Mouse (Mus musculus): Measurements from ENCODE around the gene Tada2b. TPM values are rescaled to one million over a fixed set of nuclear protein-coding genes. Genes with fewer than 3 reads are reported as not detected.

The Tada2b gene
- polyA plus RNA-seq, 1 experiment from 2014 or later, result 1.2 TPM

DNA sequence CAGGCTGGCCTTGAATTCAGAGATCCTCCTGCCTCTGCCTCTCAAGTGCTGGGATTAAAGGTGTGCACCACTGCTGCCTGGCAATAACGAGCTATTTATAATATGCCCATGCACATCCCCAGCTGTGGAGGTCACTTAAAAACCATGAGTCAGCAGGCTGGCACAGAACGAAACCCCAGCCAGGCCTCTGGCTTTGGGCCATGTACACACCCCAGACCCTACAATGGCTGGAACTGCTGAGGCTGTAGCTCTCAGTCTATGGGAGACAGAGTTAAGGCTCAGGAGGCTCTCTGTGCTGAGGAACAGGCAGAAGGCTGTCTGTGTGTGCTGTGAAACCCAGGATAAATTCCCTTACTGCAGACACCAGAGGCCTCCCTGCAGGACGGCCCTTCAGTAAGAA, 43.3 kb downstream of the Tada2b start:
- Histone ChIP-seq H3K9me3 (replicated peaks) (no peaks in the 10 kb centered on the region), H3K4me2 (no peak overlapping the region), H3K9ac (no peak overlapping the region), H3K27me3 (peaks cover 16% of the 10 kb centered on the region), H3K4me3 (replicated peaks) (no peak overlapping the region), H3K27ac (no peak overlapping the region), H3K4me1 (replicated peaks) (no peaks in the 10 kb centered on the region), H3K36me3 (no peaks in the 10 kb centered on the region)
- no peak for ATAC-seq (ENCODE audit: low read depth)
- DNase-seq, result no peak
- 57% methylated on average over 3 of the region's 3 CpGs for WGBS (ENCODE audit: insufficient replicate concordance)

DNA sequence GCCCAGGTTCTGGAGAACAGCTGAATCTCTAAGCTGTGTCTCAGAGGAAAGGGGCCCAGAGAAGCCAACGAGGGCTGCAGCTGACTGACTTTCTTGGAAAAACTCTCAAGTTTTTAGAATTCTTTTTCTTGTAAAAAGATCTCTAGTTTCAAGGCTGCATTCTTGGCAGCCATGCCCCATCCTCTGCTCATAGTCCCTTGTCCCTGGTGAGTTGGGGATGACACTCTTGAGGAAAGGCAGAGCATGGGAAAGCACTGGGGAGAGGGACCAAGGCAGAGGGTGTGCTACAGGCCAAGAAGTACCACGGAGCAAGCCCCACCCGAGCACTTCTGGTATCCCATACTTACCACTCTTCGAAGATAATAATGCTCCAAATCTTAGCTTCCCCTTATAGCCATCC, 47.2 kb downstream of the Tada2b start:
- DNase-seq (no peak), ATAC-seq (ENCODE audit: low read depth) (no peak)
- Histone ChIP-seq H3K4me3 (replicated peaks) (no peak overlapping the region), H3K36me3 (no peaks in the 10 kb centered on the region), H3K4me1 (replicated peaks) (no peaks in the 10 kb centered on the region), H3K9me3 (replicated peaks) (no peaks in the 10 kb centered on the region), H3K27me3 (no peaks in the 10 kb centered on the region), H3K9ac (no peak overlapping the region), H3K4me2 (no peak overlapping the region), H3K27ac (no peak overlapping the region)
- WGBS (ENCODE audit: insufficient replicate concordance), result 44% methylated on average over 4 of the region's 4 CpGs

DNA sequence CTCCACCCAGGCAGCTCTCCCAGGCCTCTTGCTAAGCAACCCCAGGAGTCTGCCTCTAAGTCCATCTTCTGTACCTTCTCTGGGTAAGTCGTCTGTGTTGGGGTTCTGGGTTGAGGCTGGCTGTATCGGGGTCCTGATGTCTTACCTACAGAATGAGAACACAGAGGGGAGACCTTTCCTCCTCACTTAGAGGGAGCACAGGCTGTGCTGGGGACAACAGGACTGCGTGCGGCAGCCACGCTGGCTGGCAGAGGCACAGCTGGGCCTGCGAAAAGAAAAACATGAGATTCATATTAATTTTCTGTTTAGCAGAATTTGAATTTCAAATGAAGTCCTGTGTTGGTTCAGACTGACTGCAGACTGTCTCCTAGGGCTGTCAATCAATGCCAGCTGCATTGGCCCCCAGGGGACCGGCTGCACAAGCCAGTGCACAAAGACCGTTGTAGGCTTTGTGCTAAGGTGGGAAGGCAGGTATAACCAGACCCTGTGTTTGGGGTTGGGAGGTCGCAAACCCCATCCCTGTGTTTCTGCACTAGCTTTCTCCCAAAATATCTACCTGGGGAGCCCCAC, 49.6 kb downstream of the Tada2b start:
- 60% methylated on average over 9 of the region's 9 CpGs for WGBS (ENCODE audit: insufficient replicate concordance)
- no peak for ATAC-seq (ENCODE audit: low read depth)
- no peaks in the 10 kb centered on the region for H3K27me3 ChIP-seq

DNA sequence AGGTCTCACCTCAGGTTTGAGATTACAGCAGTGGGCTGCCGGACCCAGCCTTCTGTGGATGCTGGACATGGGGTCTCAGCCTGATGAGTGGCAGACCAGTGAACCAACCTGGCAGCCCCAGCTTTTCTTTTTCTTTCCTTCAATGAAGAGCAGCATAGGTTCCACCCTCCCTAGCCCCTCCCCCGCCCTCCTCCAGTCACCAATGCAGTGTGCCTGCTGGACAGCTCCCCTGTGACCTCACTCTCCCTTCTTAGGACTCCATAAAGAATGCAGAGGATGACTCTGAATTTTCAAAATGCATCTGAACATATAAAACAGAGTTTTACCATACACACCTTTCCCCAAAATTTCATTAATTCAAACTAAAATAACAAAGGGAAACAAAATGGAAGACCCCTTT, 52.4 kb downstream of the Tada2b start:
- ATAC-seq (ENCODE audit: low read depth), result no peak
- DNase-seq, result no peak
- no peak overlapping the region for H3K27ac ChIP-seq

More for the DNA sequence above, 49.6 kb downstream of the Tada2b start:
- H3K27ac ChIP-seq, result no peak overlapping the region
- no peaks in the 10 kb centered on the region for H3K4me1 ChIP-seq (replicated peaks)
- H3K9me3 ChIP-seq (replicated peaks), result no peaks in the 10 kb centered on the region
- no peak overlapping the region for H3K9ac ChIP-seq
- H3K4me3 ChIP-seq (replicated peaks), result no peak overlapping the region
- no peak overlapping the region for H3K4me2 ChIP-seq
- no peak for DNase-seq
- H3K36me3 ChIP-seq, result no peaks in the 10 kb centered on the region

DNA sequence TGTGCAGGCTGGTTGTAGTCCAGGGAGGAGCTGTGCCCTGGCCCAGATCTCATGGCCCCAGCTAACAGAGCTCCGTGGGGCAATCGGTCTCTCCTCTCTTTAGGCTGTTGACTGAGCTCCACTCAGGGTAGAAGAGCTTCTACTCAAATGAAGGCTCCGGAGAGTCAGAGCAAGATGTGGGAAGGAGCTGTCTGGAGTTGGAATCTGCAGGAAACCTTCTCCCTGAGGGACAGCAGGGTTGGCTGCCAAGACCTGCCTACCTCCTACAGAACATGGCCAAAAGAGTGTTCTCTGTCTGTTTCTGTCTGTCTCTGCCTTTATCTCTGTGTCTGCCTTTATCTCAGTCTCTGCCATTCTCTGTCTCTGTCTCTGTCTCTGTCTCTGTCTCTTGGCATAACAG, 54.5 kb downstream of the Tada2b start:
- DNase-seq (no peak), ATAC-seq (ENCODE audit: low read depth) (no peak)
- Histone ChIP-seq H3K4me3 (replicated peaks) (no peak overlapping the region), H3K9me3 (replicated peaks) (no peaks in the 10 kb centered on the region), H3K9ac (no peak overlapping the region), H3K36me3 (no peaks in the 10 kb centered on the region), H3K4me1 (replicated peaks) (no peaks in the 10 kb centered on the region), H3K27me3 (no peaks in the 10 kb centered on the region), H3K4me2 (no peak overlapping the region), H3K27ac (no peak overlapping the region)
- WGBS (ENCODE audit: insufficient replicate concordance), result 70% methylated on average over 3 of the region's 3 CpGs

More for the DNA sequence above, 52.4 kb downstream of the Tada2b start:
- Histone ChIP-seq H3K9me3 (replicated peaks) (no peaks in the 10 kb centered on the region), H3K36me3 (no peaks in the 10 kb centered on the region), H3K27me3 (no peaks in the 10 kb centered on the region), H3K4me3 (replicated peaks) (no peak overlapping the region), H3K9ac (no peak overlapping the region), H3K4me2 (no peak overlapping the region), H3K4me1 (replicated peaks) (no peaks in the 10 kb centered on the region)
- 37% methylated on average over 2 of the region's 2 CpGs for WGBS (ENCODE audit: insufficient replicate concordance)

DNA sequence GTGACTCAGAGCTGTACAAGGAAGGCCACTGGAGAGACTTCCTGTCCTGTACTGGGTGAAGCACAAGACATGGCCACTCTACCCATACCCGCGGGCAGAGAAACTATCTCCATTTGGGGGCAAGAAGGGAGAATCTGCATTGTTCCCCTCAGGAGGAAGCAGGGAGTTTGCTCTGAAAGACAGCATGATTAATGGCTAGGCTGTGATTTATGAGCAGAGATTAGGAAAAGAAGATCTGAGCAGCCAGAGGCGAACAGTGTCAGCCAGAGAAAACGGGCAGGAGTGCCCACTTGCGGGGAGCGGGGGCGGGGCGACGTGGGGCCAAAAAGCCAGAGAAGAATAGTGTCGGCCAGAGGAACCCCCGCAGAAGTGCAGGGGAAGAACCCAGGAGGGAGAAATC, 56.3 kb downstream of the Tada2b start:
- H3K9me3 ChIP-seq (replicated peaks), result no peaks in the 10 kb centered on the region
- no peak overlapping the region for H3K9ac ChIP-seq
- H3K36me3 ChIP-seq, result no peaks in the 10 kb centered on the region
- no peak overlapping the region for H3K4me3 ChIP-seq (replicated peaks)
- 49% methylated on average over 11 of the region's 11 CpGs for WGBS (ENCODE audit: insufficient replicate concordance)
- no peak overlapping the region for H3K4me2 ChIP-seq
- DNase-seq (no peak), ATAC-seq (ENCODE audit: low read depth) (no peak)
- H3K27me3 ChIP-seq, result no peaks in the 10 kb centered on the region
- H3K4me1 ChIP-seq (replicated peaks), result no peaks in the 10 kb centered on the region
- H3K27ac ChIP-seq, result no peak overlapping the region

DNA sequence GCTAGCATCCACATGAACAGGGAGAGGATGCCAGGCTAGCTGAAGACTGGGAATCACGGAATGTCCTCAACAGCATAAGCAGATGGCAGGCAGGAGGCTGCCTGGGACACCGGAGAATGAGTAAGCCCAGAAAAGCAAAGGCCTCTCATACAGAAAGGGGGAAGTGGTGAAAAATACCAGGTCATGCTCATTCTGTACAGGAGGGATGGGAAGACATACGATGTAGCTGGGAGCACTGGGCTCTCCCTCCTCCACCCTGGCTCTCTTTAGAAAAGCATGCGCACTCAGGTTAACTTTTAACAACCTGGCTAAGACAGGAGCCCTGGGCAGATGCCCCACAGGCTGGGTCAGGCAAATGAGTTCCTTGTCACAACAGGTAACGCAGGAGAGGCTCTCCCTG, 57.7 kb downstream of the Tada2b start:
- 51% methylated on average over 5 of the region's 5 CpGs for WGBS (ENCODE audit: insufficient replicate concordance)
- no peaks in the 10 kb centered on the region for H3K27me3 ChIP-seq
- H3K4me2 ChIP-seq, result no peak overlapping the region
- H3K9me3 ChIP-seq (replicated peaks), result no peaks in the 10 kb centered on the region
- H3K4me1 ChIP-seq (replicated peaks), result no peaks in the 10 kb centered on the region
- no peak overlapping the region for H3K9ac ChIP-seq
- H3K36me3 ChIP-seq, result no peaks in the 10 kb centered on the region
- ATAC-seq (ENCODE audit: low read depth), result no peak
- H3K4me3 ChIP-seq (replicated peaks), result no peak overlapping the region
- DNase-seq, result no peak
- H3K27ac ChIP-seq, result no peak overlapping the region

DNA sequence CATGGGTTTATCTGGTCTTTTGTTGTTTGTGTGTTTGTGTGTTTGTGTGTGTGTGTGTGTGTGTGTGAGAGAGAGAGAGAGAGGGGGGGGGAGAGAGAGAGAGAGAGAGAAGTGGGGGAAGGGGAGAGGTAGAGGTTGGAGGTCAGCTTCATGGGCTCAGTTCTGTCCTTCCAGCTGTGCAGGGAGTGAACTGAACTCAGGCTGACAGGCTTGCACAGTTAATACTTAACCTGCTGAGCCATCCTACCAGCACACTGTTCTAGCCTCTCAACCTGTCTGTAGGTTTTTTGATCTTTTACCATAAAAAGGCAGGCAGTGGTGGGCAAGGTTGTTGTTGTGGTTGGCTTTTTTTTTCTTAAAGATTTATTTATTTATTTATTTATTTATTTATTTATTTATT, 59.4 kb downstream of the Tada2b start:
- no peak overlapping the region for H3K4me3 ChIP-seq (replicated peaks)
- H3K4me1 ChIP-seq (replicated peaks), result no peaks in the 10 kb centered on the region
- H3K27ac ChIP-seq, result no peak overlapping the region
- no peaks in the 10 kb centered on the region for H3K27me3 ChIP-seq
- no peak overlapping the region for H3K9ac ChIP-seq
- DNase-seq (no peak), ATAC-seq (ENCODE audit: low read depth) (no peak)
- H3K9me3 ChIP-seq (replicated peaks), result no peaks in the 10 kb centered on the region
- H3K36me3 ChIP-seq, result no peaks in the 10 kb centered on the region
- H3K4me2 ChIP-seq, result no peak overlapping the region

Other genes with a start within 250 kb of the Tada2b start
- 0.47 and 0.70 TPM in 2 replicates for gene Sorcs2, start 86.1 kb downstream of the Tada2b start, polyA plus RNA-seq (2015; fragmentation: Nextera tagmentation; extraction: Ambion mirVana)
- 50.1 and 51.5 TPM in 2 replicates for gene Grpel1, start 19.3 kb downstream of the Tada2b start, polyA plus RNA-seq (2015; fragmentation: Nextera tagmentation; extraction: Ambion mirVana)
- gene Ccdc96, start 303 bp upstream of the Tada2b start, polyA plus RNA-seq (2015; fragmentation: Nextera tagmentation; extraction: Ambion mirVana), result 0.08 and 0.14 TPM in 2 replicates
- gene Tbc1d14, start 109.0 kb upstream of the Tada2b start, polyA plus RNA-seq (2015; fragmentation: Nextera tagmentation; extraction: Ambion mirVana), result 9.4 and 10.9 TPM in 2 replicates
- 21.9 and 25.3 TPM in 2 replicates for gene D5Ertd579e, start 211.7 kb upstream of the Tada2b start, polyA plus RNA-seq (2015; fragmentation: Nextera tagmentation; extraction: Ambion mirVana)

All from liver, embryonic 13.5 days (tissue).